In genomic region chr12:90041038-90041437, GRCm38 (mm10) we compare ENCODE assay signal across 16 mouse cellular contexts.
"Had no signal": no experiment of that assay in that cellular context is flagged by ENCODE, and none has a peak within 500 bp of the region (broad histone marks: within the 10 kb centered on the region; RNA-seq: fewer than 3 reads in every experiment).

No protein-coding gene starts in this region.

- DNase-seq: retina, postnatal 1 day; right cerebral cortex, adult 18-20 months; right cerebral cortex, postnatal 14 days; right cerebral cortex, postnatal 25 days; right cerebral cortex, postnatal 4 days; spleen, adult 18-20 months; thymus, adult 18-20 months; thymus, adult 2 months; thymus, postnatal 14 days; thymus, postnatal 25 days; thymus, postnatal 36 days; thymus, postnatal 4 days had no signal

- H3K4me2 ChIP-seq: neural tube, embryonic 13.5 days; neural tube, embryonic 15.5 days; stomach, embryonic 15.5 days had no signal

- H3K27ac ChIP-seq: neural tube, embryonic 13.5 days; neural tube, embryonic 15.5 days; stomach, embryonic 15.5 days; stomach, postnatal 0 days had no signal

- H3K4me3 ChIP-seq: neural tube, embryonic 13.5 days; neural tube, embryonic 15.5 days; stomach, embryonic 15.5 days had no signal

- H3K36me3 ChIP-seq: neural tube, embryonic 13.5 days; neural tube, embryonic 15.5 days; stomach, embryonic 15.5 days had no signal

- H3K27me3 ChIP-seq: neural tube, embryonic 13.5 days; neural tube, embryonic 15.5 days; stomach, embryonic 15.5 days had no signal

- H3K4me1 ChIP-seq: stomach, embryonic 15.5 days had no signal

- H3K9me3 ChIP-seq: neural tube, embryonic 13.5 days; neural tube, embryonic 15.5 days; stomach, embryonic 15.5 days had no signal

- H3K9ac ChIP-seq: neural tube, embryonic 13.5 days; neural tube, embryonic 15.5 days; stomach, embryonic 15.5 days had no signal
